Mouse (Mus musculus) lung, postnatal 10 days (tissue): ENCODE data around the gene Myo16.

Experiments used
- DNase-seq: peaks from one replicate; pipeline ENCODE4 v3.0.0; 2021

Gene Myo16

GRCm38 (mm10) chr8:10640176-10640810, 486.6 kb downstream of the Myo16 start:
- DNase-seq: no peak

GRCm38 (mm10) chr8:10640859-10641258, 487.1 kb downstream of the Myo16 start:
- no peak for DNase-seq

GRCm38 (mm10) chr8:10641343-10641742, 487.6 kb downstream of the Myo16 start:
- DNase-seq: no peak

GRCm38 (mm10) chr8:10643244-10643643, 489.5 kb downstream of the Myo16 start:
- no peak for DNase-seq

- DNase-seq: no peak
These were observed 490.8 kb downstream of the Myo16 start for GRCm38 (mm10) chr8:10644481-10644880.

GRCm38 (mm10) chr8:10645740-10646139, 492.0 kb downstream of the Myo16 start:
- DNase-seq: no peak

- DNase-seq: no peak
These were observed 492.8 kb downstream of the Myo16 start for GRCm38 (mm10) chr8:10646485-10646884.

GRCm38 (mm10) chr8:10651546-10652315, 498.0 kb downstream of the Myo16 start:
- no peak for DNase-seq

GRCm38 (mm10) chr8:10653282-10653681, 499.6 kb downstream of the Myo16 start:
- peak; percentile 19 for DNase-seq

GRCm38 (mm10) chr8:10654922-10655518, 501.3 kb downstream of the Myo16 start:
- DNase-seq: no peak

- no peak for DNase-seq
These were observed 510.2 kb downstream of the Myo16 start for GRCm38 (mm10) chr8:10663770-10664470.

- peak; percentile 37 for DNase-seq
These were observed 511.3 kb downstream of the Myo16 start for GRCm38 (mm10) chr8:10664861-10665543.

- DNase-seq: peak; percentile 32
These were observed 512.1 kb downstream of the Myo16 start for GRCm38 (mm10) chr8:10665821-10666283.

- DNase-seq: no peak
These were observed 518.3 kb downstream of the Myo16 start for GRCm38 (mm10) chr8:10671862-10672548.

GRCm38 (mm10) chr8:10677840-10678410, 524.2 kb downstream of the Myo16 start:
- DNase-seq: no peak

- no peak for DNase-seq
These were observed 528.2 kb downstream of the Myo16 start for GRCm38 (mm10) chr8:10681926-10682325.

- no peak for DNase-seq
These were observed 529.4 kb downstream of the Myo16 start for GRCm38 (mm10) chr8:10683088-10683487.
